Mouse (Mus musculus) neural tube, embryonic 12.5 days (tissue): ENCODE data around the gene Wars2. TPM values are rescaled to one million over a fixed set of nuclear protein-coding genes. Genes with fewer than 3 reads are reported as not detected.

ENCODE experiments used
- ATAC-seq: fragments of 200-750 bp; cut with Nextera tagmentation; 2 replicates; pipeline ENCODE4 v1.8.0; 2017; ENCODE audit warnings: low read depth, mild to moderate bottlenecking, moderate TSS enrichment, moderate library complexity; ENCODE audit not compliant: low FRiP score
- H3K27ac ChIP-seq: fragments of 300-500 bp; sonication (generic); 2 replicates; pipeline ENCODE4 v1.5.1; 2016
- H3K27me3 ChIP-seq: fragments of 300-500 bp; sonication (generic); replicated peaks from 2 replicates; pipeline ENCODE4 v1.6.1; 2016; ENCODE audit warnings: mild to moderate bottlenecking
- H3K36me3 ChIP-seq: fragments of 300-500 bp; sonication (generic); 2 replicates; pipeline ENCODE4 v1.6.1; 2016; ENCODE audit warnings: mild to moderate bottlenecking
- H3K4me1 ChIP-seq: fragments of 300-500 bp; sonication (generic); 2 replicates; pipeline ENCODE4 v1.6.1; 2016
- H3K4me2 ChIP-seq: fragments of 300-500 bp; sonication (generic); replicated peaks from 2 replicates; pipeline ENCODE4 v1.6.1; 2016; ENCODE audit warnings: mild to moderate bottlenecking
- H3K4me3 ChIP-seq: fragments of 300-500 bp; sonication (generic); 2 replicates; pipeline ENCODE4 v1.5.1; 2016
- H3K9ac ChIP-seq: fragments of 300-500 bp; sonication (generic); 2 replicates; pipeline ENCODE4 v1.6.1; 2016; ENCODE audit warnings: mild to moderate bottlenecking
- H3K9me3 ChIP-seq: fragments of 300-500 bp; sonication (generic); 2 replicates; pipeline ENCODE4 v1.6.1; 2016; ENCODE audit warnings: mild to moderate bottlenecking
- WGBS: fragments of 180-500 bp; shearing (Covaris S2); methylation state at CpG from one replicate; pipeline ENCODE4 v1.1.7; 2016; 5-methylcytosine and 5-hydroxymethylcytosine counted together
- polyA plus RNA-seq: library from polyadenylated mRNA; unstranded; fragments of >200 nt; fragmentation: Nextera tagmentation; extraction: Ambion mirVana; gene quantifications from 2 replicates; pipeline ENCODE4 v1.2.1, GENCODE M21; 2016

Gene Wars2
- polyA plus RNA-seq, 1 experiment from 2014 or later = 5.5 TPM

DNA sequence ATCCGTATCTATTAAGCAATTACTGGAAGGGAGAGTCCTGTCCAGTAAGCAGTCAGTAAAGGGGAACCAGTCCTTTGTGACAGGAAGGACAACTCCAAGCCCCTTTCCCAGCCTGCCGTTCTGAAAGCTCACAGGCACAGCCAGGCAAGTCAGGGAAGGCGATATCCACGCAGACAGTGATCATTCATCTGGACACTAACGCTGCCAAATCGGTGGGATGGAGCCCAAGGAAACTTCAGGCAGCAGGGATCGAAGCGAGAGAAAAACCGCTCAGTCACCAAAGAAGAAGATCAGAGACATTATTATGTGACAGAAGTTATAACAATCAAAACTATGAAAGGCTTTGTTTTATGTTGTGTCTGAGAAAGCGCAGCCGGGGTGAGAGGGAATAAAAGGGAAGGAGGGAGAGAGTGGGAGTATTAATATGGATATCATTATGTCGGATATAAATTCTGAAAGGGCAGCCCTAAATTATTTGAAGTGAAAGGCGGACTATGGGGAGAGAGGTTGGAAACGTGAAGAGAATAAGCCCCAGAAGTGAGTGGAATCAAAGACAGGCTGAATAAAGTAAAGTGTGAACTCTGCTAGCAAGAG is 70.3 kb downstream of the Wars2 start:
- Histone ChIP-seq H3K4me3 (no peak overlapping the region), H3K27ac (no peak overlapping the region), H3K4me2 (no peak overlapping the region), H3K9me3 (no peaks in the 10 kb centered on the region), H3K9ac (no peak overlapping the region), H3K27me3 (no peaks in the 10 kb centered on the region), H3K36me3 (no peaks in the 10 kb centered on the region), H3K4me1 (peaks cover 3% of the 10 kb centered on the region; the same call in 1 of the 2 replicates)
- ATAC-seq = no peak
- 32% methylated on average over 14 of the region's 14 CpGs for WGBS

DNA sequence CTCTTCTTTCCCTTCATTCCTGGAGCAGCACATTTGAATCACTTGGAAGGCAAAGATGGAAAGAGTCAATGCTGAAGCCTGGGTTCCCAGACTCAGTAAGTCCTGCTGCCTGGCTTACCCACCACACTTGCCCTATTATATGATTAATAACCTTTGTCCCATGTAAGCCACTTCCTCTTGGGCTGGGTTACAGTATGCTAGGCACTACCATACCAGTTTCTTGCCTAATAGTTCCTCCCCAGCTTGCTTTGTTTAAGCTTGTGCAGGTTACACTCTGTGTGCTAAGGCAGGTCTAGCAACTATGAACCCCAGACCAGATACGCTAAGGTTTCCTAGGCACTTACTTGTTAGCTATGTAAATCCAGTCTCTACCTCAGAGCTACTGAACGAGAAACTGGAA is 86.9 kb downstream of the Wars2 start:
- Histone ChIP-seq H3K36me3 (no peaks in the 10 kb centered on the region), H3K9me3 (no peaks in the 10 kb centered on the region), H3K9ac (no peak overlapping the region), H3K27me3 (peaks cover 5% of the 10 kb centered on the region), H3K27ac (no peak overlapping the region), H3K4me1 (no peaks in the 10 kb centered on the region), H3K4me2 (no peak overlapping the region), H3K4me3 (no peak overlapping the region)
- no peak for ATAC-seq
- WGBS = 88% methylated on average over 2 of the region's 2 CpGs

DNA sequence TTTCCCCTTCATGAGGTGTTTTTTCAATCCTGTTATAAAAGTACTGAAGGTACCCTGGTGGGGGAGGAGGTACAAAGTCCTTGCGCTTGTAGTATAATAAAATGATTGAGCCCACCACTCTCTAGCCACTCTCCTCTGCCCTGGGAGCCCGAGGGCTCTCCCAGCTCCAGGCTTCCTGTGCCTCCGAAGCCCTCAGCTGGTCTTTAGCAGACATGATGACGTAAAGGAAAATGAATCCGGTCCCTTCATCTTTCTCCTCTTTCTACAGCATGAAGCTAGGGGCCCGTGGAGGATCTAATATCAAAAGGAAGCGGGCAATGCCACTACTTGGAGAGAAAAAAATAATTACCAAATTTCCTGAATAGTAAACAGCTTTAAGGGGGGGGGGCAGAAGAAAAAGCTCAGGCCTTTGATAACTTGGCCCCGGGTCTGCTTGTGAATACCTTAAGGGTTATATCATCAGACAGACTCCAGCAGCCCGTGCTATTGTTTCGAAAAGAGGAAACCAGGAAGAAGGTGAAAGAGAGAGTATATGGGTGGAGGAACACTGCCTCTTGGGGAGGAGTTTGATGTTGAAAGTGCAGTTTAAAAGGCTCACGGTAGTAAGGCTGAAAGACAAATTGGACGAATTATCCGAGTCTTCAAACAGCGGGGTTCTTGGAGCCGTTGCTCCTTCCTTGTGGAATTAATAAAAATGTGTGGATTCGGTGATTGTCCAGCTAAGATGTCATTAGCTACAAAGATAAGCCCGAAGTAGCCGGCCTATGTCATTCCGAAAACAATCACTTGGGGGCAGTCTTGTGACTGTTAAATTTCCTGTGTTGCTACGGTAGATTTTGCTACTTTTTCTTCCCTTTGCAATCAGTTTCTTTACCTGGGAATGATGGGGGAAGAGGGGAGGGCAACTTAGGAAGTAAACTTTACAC is 92.8 kb downstream of the Wars2 start:
- no peaks in the 10 kb centered on the region for H3K36me3 ChIP-seq

DNA sequence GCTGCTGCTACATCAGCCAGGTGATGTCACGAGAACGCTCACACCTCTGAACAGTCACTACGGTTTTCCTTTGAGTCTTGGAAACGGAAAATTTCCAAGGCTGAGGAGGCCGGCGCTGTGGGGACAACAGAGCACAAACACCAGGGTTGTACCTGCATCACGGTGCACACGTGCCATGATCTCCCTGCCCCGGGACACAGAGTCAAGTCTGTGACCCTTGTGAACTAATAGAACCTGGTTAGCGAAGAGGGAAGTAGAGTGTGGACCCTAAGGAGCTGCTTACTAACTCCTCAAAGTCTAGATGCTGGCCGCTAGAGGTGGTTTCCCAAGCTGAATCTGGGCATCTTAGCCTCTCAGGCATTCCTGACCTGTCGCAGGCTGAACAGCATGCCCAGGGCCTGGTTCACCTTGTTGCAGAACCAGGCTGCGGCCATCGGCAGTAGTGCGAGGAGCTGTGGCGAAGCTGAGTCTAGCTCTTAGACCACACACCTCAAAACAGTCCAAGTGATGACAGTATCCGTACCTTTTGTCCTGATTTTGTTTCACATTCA is 93.5 kb downstream of the Wars2 start:
- Histone ChIP-seq H3K4me1 (0 out of 2 replicates have a peak, but pooled peaks cover 4% of the 10 kb centered on the region), H3K27ac (no peak overlapping the region), H3K4me2 (peak overlapping the region; percentile 36), H3K36me3 (no peaks in the 10 kb centered on the region), H3K9me3 (no peaks in the 10 kb centered on the region), H3K27me3 (peaks cover 68% of the 10 kb centered on the region), H3K9ac (no peak overlapping the region), H3K4me3 (0 out of 2 replicates have a peak overlapping the region, but pooled peaks have one; percentile 11)
- peak; percentile 48; the same call in 1 of the 2 replicates for ATAC-seq
- 3% methylated on average over 17 of the region's 17 CpGs for WGBS

More for the DNA sequence above, 92.8 kb downstream of the Wars2 start:
- H3K4me2 ChIP-seq = peak overlapping the region; percentile 36
- H3K9ac ChIP-seq = no peak overlapping the region
- H3K4me1 ChIP-seq = 0 out of 2 replicates have a peak, but pooled peaks cover 4% of the 10 kb centered on the region
- H3K9me3 ChIP-seq = no peaks in the 10 kb centered on the region
- 0 out of 2 replicates have a peak overlapping the region, but pooled peaks have one; percentile 11 for H3K4me3 ChIP-seq
- peaks cover 61% of the 10 kb centered on the region for H3K27me3 ChIP-seq
- ATAC-seq = peak; percentile 51
- H3K27ac ChIP-seq = no peak overlapping the region
- 5% methylated on average over 20 of the region's 20 CpGs for WGBS

DNA sequence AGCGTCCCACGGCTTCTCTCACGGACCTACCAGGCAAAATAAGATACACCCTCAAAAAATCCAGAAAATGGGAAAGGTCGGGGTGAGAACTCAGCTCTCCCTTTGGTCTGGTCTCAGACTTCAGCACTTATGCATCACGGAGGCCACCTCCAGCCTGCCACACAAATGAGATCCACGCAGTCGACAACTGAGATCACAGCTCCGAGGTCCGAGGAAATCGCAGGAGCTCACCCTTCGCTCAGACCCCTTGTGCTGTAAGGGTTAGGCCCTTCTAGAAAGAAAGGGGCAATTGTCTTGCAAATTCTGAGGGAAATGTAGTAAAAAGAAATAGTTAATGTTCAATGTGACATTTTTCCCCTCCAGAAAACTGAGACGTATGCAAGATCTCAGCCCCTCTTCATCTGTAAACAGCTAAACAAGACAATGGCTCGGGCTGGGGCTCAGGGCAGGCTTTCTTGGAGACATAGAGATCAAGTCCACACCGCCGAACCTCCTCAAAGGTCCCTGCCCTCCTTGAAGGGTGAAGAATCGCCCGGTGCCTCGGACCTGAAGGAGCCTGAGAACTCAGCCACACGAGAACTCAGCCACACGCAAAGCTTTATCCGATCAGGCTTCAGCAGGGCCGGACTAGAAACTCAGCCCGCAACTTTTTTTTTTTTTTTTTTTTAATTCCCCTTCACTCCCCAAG is 94.4 kb downstream of the Wars2 start:
- Histone ChIP-seq H3K4me3 (no peak overlapping the region), H3K27me3 (peaks cover 77% of the 10 kb centered on the region), H3K9ac (no peak overlapping the region), H3K4me2 (no peak overlapping the region), H3K4me1 (0 out of 2 replicates have a peak, but pooled peaks cover 4% of the 10 kb centered on the region), H3K9me3 (no peaks in the 10 kb centered on the region), H3K27ac (no peak overlapping the region), H3K36me3 (no peaks in the 10 kb centered on the region)
- 1% methylated on average over 23 of the region's 23 CpGs for WGBS
- no peak for ATAC-seq

DNA sequence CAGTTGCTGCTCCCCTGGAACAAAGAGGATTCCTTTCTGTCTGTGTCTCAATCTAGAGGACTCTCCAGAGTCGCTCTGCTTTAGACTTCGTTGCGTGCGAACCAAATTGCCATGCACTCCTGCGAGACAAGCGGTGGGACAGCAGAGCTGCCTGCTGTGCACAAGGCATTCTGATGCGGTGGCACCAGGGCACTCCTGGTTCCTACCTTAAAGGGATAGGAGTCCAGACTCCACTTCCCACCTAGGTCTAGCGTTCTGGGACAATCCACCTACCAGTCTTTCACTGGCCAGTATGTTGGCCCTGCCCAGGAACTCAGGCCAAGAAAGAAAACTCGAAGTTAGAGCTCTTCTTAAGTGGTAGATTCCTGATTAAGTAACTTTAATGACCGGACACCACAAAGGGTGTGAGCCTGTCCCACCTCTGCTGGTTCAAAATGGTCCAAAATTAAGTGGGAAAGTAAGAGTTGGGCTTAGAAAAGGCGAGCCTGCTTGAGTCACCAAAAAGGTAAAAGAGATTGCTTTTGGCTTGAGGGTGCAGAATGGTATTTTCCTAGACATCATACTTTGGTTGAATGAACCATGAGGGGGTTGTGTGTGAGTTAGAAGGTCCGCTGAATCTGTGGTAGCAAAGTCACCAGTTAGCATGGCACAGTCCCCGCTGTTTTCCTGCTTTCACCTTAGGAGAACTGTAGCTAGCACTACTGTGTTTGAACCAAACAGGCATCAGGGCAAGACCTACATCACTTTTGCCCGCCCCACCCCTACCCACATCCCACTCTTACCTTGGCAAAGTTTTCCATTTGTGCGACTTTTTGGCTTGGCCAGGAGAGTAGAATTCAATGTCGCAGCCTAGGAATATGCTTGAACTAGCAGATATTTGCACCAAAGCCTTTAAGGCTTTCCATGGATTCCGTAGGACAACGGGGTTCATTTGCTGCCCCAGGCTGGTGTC is 95.2 kb downstream of the Wars2 start:
- peaks cover 85% of the 10 kb centered on the region for H3K27me3 ChIP-seq

DNA sequence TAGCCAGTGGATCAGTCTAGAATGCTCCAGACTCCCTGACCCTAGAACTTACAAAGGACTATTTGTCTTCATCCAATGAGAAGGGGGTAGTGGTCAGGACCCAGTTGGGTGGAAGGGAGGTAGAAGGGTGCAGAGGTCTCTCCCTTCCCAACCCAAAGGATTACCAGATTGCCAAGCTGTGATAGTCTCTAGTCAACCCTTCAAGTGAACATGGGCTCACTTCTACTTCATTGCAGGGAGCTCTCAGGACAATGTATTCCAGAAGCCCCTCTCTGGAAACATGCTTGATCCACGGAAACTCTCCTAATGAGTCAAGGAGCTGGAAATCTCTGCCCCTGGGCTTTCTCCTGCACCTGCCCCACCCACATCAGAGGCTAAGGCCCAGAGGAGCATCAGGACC is 97.8 kb downstream of the Wars2 start:
- Histone ChIP-seq H3K9ac (no peak overlapping the region), H3K4me1 (no peaks in the 10 kb centered on the region), H3K4me3 (no peak overlapping the region), H3K27ac (no peak overlapping the region), H3K27me3 (peaks cover 96% of the 10 kb centered on the region), H3K36me3 (no peaks in the 10 kb centered on the region), H3K4me2 (no peak overlapping the region), H3K9me3 (no peaks in the 10 kb centered on the region)
- ATAC-seq = no peak
- WGBS = 0% methylated on average over 1 of the region's 1 CpGs

More for the DNA sequence above, 95.2 kb downstream of the Wars2 start:
- Histone ChIP-seq H3K27ac (no peak overlapping the region), H3K36me3 (no peaks in the 10 kb centered on the region), H3K9me3 (no peaks in the 10 kb centered on the region), H3K4me3 (no peak overlapping the region), H3K4me1 (0 out of 2 replicates have a peak, but pooled peaks cover 4% of the 10 kb centered on the region), H3K9ac (no peak overlapping the region), H3K4me2 (no peak overlapping the region)
- no peak for ATAC-seq
- 1% methylated on average over 18 of the region's 18 CpGs for WGBS

DNA sequence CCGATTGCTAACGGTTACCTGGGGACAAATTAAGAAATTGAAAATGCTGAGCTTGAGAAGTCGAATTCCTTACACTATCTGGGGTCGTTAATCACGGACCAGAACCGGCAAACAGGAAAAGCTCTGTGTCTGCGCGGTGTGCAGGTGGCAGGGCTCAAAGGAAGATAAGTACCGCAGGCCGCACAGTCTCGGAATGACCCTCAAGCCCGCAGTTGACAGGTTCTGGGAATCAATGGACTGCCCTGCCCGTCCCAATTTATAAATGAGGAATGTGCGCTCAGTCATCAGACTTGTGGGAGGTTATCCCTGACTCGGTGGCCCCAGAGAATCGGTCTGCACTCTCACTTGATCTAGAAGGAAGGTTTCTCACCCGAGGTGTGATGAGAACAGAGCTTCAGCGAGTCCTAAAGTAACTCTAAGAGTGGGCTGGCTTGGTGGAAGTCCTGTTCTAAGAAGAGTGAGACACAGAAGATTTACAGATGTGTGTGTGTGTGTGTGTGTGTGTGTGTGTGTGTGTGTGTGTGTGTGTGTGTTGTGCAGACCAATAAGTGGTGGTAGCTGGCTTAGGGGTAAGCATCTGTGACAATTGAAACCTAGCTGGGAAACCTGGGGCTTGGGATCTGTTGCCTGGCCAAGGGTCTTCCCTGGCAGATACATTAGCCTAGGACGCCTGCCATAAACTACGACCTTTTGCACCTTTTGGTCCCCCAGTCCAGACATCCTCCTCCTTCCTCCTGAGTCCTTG is 98.6 kb downstream of the Wars2 start:
- H3K9ac ChIP-seq = no peak overlapping the region
- H3K4me1 ChIP-seq = no peaks in the 10 kb centered on the region
- H3K27ac ChIP-seq = no peak overlapping the region
- H3K9me3 ChIP-seq = no peaks in the 10 kb centered on the region
- H3K36me3 ChIP-seq = no peaks in the 10 kb centered on the region
- ATAC-seq = no peak
- no peak overlapping the region for H3K4me2 ChIP-seq
- H3K27me3 ChIP-seq = peaks cover 96% of the 10 kb centered on the region
- under 1% methylated on average over 20 of the region's 20 CpGs for WGBS
- H3K4me3 ChIP-seq = no peak overlapping the region

DNA sequence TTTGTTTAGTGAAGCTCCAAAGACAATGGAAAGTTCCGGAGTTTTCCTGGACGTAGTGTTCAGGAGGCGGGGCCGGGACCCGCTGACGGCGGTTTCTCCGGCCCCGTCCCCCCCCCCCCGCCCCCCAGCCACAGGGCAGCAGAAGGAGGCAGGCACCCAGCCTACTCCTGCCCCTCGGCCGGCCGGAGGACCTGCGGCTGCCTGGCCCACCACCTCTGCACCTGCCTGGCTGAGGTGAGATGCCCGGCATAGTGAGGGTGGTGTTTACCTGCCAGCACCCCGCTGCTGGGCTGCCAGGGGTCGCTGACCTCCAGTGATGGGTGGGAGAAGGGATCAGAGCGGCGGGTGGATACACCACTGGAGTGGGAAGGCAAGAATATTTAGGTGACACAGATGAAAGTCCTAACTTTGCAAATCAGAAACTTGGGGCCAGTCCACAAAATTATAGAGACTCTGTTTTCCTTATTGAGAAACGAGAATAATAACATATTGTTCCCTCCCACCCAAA is 99.4 kb downstream of the Wars2 start, which contains the start of gene Tbx15:
Tbx15 (plus strand) TSS at position 169 of the 508 bp plus-strand sequence.
- ATAC-seq = no peak
- 0% methylated on average over 20 of the region's 20 CpGs for WGBS
- no peaks in the 10 kb centered on the region for H3K9me3 ChIP-seq

More for the DNA sequence above, 99.4 kb downstream of the Wars2 start, which contains the start of gene Tbx15:
- H3K36me3 ChIP-seq = no peaks in the 10 kb centered on the region
- no peaks in the 10 kb centered on the region for H3K4me1 ChIP-seq
- H3K4me3 ChIP-seq = 0 out of 2 replicates have a peak within 1 kb of the TSS, but pooled peaks have one; percentile 13
- no peak within 1 kb of the TSS for H3K27ac ChIP-seq
- no peak within 1 kb of the TSS for H3K9ac ChIP-seq
- 0 out of 2 replicates have a peak within 1 kb of the TSS, but pooled peaks have one; percentile 7 for H3K4me2 ChIP-seq
- H3K27me3 ChIP-seq = peaks cover 96% of the 10 kb centered on the region
